Mouse (Mus musculus): ENCODE measurements at regions not wholly inside any gene's neighbourhood (a gene's known extent, or its start where the extent isn't known, plus 50 kb on each side); places are given as distances from the start of the nearest gene placed in this dataset.

GRCm38 (mm10) chr5:133666473-133666872, 433.0 kb upstream of the Castor2 start:
- TF ChIP-seq CTCF (IDR thresholded peaks at IDR 0.05; ENCODE audit: extremely low read depth, insufficient read depth, insufficient read length, insufficient replicate concordance), result no peak
- no peak for TF ChIP-seq POLR2A (IDR thresholded peaks at IDR 0.05; ENCODE audit: low read depth, low read length)
